In genomic region chr11:49895966-49896590, GRCm38 (mm10) we compare ENCODE assay signal across 9 mouse cellular contexts.
"Had no signal": no experiment of that assay in that cellular context is flagged by ENCODE, and none has a peak within 500 bp of the region (broad histone marks: within the 10 kb centered on the region; RNA-seq: fewer than 3 reads in every experiment).

No protein-coding gene starts in this region.

- DNase-seq: kidney, adult 9 months; kidney, postnatal 14 days; kidney, postnatal 4 days; left cerebral cortex, postnatal 4 days; liver, postnatal 0 days; lung, embryonic 14.5 days; right cerebral cortex, postnatal 4 days; thymus, adult 18-20 months; thymus, postnatal 36 days had no signal
